Mouse (Mus musculus): Measurements from ENCODE around the gene Ccdc149.

DNA sequence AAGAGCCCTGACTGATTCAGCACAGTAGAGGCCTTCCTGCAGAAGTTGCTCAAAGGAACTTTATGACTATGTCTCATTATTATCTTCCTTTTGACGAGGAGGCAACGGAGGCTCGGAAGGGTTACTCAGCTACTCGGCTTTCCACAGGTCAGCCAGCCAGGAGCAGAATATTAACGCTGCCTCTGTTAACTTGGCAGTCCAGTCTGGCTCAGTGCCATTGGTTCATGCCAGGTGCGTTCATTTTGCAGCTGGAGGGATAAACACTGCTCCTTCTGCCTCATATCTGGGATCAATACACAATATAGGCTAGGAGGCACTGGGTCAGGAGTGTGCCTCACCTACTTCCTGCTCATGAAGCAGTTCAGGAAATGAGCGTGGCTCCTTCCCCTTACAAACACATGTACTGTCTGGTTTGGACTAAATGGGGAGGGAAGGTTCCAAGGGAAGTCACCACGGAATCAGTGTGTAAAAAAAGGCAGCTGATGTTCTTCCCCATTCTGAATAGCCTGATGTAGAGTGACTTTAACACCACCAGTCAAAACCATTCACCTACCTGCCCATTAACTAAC, 40.0 kb downstream of the Ccdc149 start:
- no peak for TF ChIP-seq POLR2A (IDR thresholded peaks at IDR 0.05; ENCODE audit: borderline replicate concordance, low read depth, low read length)
- TF ChIP-seq CTCF (IDR thresholded peaks at IDR 0.05; ENCODE audit: low read depth, low read length): no peak
